Mouse (Mus musculus): ENCODE measurements around the gene Agpat4.

The Agpat4 gene

GRCm38 (mm10) chr17:12175626-12176025 lies 57.1 kb downstream of the Agpat4 start:
- no peak for DNase-seq (ENCODE audit: low read depth, low spot score)
- Histone ChIP-seq H3K27me3 (ENCODE audit: control insufficient read depth, insufficient read depth, low read length, poor library complexity, severe bottlenecking) (no peaks in the 10 kb centered on the region), H3K36me3 (ENCODE audit: control insufficient read depth, insufficient read depth, low read length, poor library complexity, severe bottlenecking) (no peaks in the 10 kb centered on the region)

DNA sequence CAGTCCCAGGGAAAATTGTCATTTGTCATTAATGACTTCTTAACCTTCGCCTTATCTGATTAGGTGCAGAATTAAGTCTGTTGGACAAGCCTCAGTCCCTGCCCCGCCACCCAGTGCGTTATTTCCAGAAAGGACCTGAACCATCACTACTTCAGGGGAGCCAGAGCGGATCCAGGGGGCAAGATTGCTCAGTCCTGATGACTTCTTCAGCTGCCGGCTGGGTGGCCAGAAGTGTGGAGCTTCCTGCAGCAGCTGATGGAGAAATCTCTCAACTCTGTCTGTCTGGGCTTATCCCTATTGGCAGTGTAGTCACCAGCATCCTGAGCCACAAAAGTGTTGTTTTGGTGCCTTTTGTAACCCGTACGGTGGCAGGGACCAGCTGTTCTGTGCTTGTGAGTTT lies 60.8 kb downstream of the Agpat4 start:
- Histone ChIP-seq H3K36me3 (ENCODE audit: control insufficient read depth, insufficient read depth, low read length, poor library complexity, severe bottlenecking) (no peaks in the 10 kb centered on the region), H3K27me3 (ENCODE audit: control insufficient read depth, insufficient read depth, low read length, poor library complexity, severe bottlenecking) (no peaks in the 10 kb centered on the region)
- no peak for DNase-seq (ENCODE audit: low read depth, low spot score)

GRCm38 (mm10) chr17:12179766-12180165 lies 61.3 kb downstream of the Agpat4 start:
- Histone ChIP-seq H3K36me3 (ENCODE audit: control insufficient read depth, insufficient read depth, low read length, poor library complexity, severe bottlenecking) (no peaks in the 10 kb centered on the region), H3K27me3 (ENCODE audit: control insufficient read depth, insufficient read depth, low read length, poor library complexity, severe bottlenecking) (no peaks in the 10 kb centered on the region)
- no peak for DNase-seq (ENCODE audit: low read depth, low spot score)

DNA sequence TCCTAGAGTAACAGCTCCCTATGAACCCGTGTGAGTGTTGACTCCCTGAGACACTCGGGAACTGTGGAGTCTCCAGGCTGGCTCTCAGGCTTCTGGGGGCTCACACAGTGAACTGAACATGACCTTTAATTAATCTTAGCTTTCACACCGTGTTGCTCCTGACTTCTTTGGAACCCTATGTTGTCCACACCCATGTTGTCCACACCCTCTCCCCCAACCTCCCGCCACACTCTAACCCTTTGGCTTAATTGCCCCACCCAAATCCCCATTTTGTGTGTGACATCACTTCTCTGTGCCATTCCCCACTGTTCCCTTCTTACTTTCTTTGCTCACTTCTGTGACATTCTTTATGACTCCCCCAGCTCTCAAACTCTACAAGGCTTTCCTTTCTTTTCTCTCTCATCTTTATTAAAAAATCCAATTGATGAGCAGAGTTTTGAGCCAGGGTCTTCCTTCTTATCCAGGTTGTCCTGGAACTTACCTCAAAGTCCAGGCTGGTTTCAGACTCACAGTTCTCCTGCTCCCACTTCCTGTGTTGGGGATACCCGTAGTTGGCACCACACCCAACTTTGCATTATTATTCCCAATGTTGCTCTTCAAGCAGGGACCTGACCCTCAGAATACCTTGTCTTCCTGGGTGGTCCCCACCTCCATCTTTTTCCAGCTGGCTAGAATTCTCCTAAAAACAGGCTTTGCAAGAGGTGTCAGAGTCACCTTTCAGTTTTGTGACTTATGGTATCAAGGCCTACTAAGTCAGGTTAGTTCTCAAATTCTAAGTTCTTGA lies 64.4 kb downstream of the Agpat4 start:
- Histone ChIP-seq H3K27me3 (ENCODE audit: control insufficient read depth, insufficient read depth, low read length, poor library complexity, severe bottlenecking) (no peaks in the 10 kb centered on the region), H3K36me3 (ENCODE audit: control insufficient read depth, insufficient read depth, low read length, poor library complexity, severe bottlenecking) (no peaks in the 10 kb centered on the region)
- DNase-seq (ENCODE audit: low read depth, low spot score): no peak

DNA sequence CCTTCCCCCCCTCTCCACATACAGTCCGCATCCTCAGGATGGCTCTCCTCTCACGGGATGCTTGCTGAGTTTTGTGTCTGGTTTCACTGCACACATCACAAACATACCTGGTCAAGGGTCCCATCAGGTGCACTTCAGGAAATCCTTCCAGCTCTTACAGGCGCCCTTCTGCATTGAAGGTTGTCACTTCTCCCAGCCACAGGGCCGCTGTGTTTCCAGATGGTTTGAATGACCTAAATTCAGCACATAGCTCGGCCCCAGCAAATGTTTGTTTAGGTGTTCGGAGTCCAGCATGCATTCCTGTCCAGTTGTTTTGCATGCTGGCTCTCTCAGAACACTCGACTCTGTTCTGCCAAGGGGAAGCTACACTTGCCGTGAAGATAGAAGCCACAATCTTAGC lies 65.8 kb downstream of the Agpat4 start:
- no peak for DNase-seq (ENCODE audit: low read depth, low spot score)
- Histone ChIP-seq H3K36me3 (ENCODE audit: control insufficient read depth, insufficient read depth, low read length, poor library complexity, severe bottlenecking) (no peaks in the 10 kb centered on the region), H3K27me3 (ENCODE audit: control insufficient read depth, insufficient read depth, low read length, poor library complexity, severe bottlenecking) (no peaks in the 10 kb centered on the region)

GRCm38 (mm10) chr17:12185855-12186254 lies 67.4 kb downstream of the Agpat4 start:
- DNase-seq (ENCODE audit: low read depth, low spot score): no peak
- H3K36me3 ChIP-seq (ENCODE audit: control insufficient read depth, insufficient read depth, low read length, poor library complexity, severe bottlenecking): no peaks in the 10 kb centered on the region

GRCm38 (mm10) chr17:12186341-12186740 lies 67.8 kb downstream of the Agpat4 start:
- no peak for DNase-seq (ENCODE audit: low read depth, low spot score)
- H3K36me3 ChIP-seq (ENCODE audit: control insufficient read depth, insufficient read depth, low read length, poor library complexity, severe bottlenecking): no peaks in the 10 kb centered on the region
- no peaks in the 10 kb centered on the region for H3K27me3 ChIP-seq (ENCODE audit: control insufficient read depth, insufficient read depth, low read length, poor library complexity, severe bottlenecking)

More at GRCm38 (mm10) chr17:12185855-12186254, 67.4 kb downstream of the Agpat4 start:
- no peaks in the 10 kb centered on the region for H3K27me3 ChIP-seq (ENCODE audit: control insufficient read depth, insufficient read depth, low read length, poor library complexity, severe bottlenecking)

- no peaks in the 10 kb centered on the region for H3K36me3 ChIP-seq (ENCODE audit: control insufficient read depth, insufficient read depth, low read length, poor library complexity, severe bottlenecking)
- no peaks in the 10 kb centered on the region for H3K27me3 ChIP-seq (ENCODE audit: control insufficient read depth, insufficient read depth, low read length, poor library complexity, severe bottlenecking)
- no peak for DNase-seq (ENCODE audit: low read depth, low spot score)
These were observed 69.3 kb downstream of the Agpat4 start for GRCm38 (mm10) chr17:12187782-12188181.

DNA sequence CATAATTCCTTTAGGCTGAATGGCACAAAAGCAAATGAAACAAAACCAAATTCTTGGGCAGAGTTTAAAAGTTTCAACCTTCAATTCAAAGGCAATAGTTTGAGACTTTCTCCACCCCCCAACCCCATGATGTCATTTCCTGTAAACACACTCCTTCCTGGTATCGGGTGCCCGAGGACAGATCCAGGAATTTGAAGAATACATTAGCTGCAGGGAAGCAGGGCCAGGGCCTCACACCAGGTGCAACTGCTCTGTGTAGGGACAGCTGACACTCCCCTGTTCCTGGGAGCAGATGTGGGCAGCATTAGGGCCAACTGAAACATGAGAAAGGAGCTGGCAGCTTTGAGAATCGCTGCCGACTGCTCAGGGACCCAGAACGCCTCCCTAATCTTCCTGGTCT lies 76.6 kb downstream of the Agpat4 start:
- no peaks in the 10 kb centered on the region for H3K27me3 ChIP-seq (ENCODE audit: control insufficient read depth, insufficient read depth, low read length, poor library complexity, severe bottlenecking)
- H3K36me3 ChIP-seq (ENCODE audit: control insufficient read depth, insufficient read depth, low read length, poor library complexity, severe bottlenecking): no peaks in the 10 kb centered on the region
- no peak for DNase-seq (ENCODE audit: low read depth, low spot score)

DNA sequence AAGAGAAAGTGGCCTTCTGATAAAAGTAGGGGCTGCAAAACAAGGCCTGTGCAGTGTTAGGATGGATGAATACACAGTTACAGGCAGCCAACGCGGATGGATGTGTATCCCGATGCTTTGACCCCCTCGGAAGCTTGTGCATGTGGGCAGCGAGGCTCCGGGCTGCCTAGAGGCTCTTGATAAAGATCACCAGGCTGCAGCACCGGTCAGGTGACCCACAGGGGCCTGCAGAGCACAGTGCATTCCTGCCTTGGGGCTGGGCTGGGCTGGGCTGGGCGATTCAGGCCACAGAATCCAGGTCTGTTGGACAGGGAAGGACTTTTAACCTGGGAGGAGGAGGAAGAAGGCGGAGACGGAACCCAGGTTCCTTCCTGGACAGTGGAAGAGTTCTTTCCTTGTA lies 77.1 kb downstream of the Agpat4 start:
- no peak for DNase-seq (ENCODE audit: low read depth, low spot score)
- Histone ChIP-seq H3K27me3 (ENCODE audit: control insufficient read depth, insufficient read depth, low read length, poor library complexity, severe bottlenecking) (no peaks in the 10 kb centered on the region), H3K36me3 (ENCODE audit: control insufficient read depth, insufficient read depth, low read length, poor library complexity, severe bottlenecking) (no peaks in the 10 kb centered on the region)

- Histone ChIP-seq H3K36me3 (ENCODE audit: control insufficient read depth, insufficient read depth, low read length, poor library complexity, severe bottlenecking) (no peaks in the 10 kb centered on the region), H3K27me3 (ENCODE audit: control insufficient read depth, insufficient read depth, low read length, poor library complexity, severe bottlenecking) (no peaks in the 10 kb centered on the region)
- DNase-seq (ENCODE audit: low read depth, low spot score): no peak
These were observed 81.4 kb downstream of the Agpat4 start for GRCm38 (mm10) chr17:12199933-12200332.

GRCm38 (mm10) chr17:12201086-12201485 lies 82.6 kb downstream of the Agpat4 start:
- no peaks in the 10 kb centered on the region for H3K27me3 ChIP-seq (ENCODE audit: control insufficient read depth, insufficient read depth, low read length, poor library complexity, severe bottlenecking)
- no peak for DNase-seq (ENCODE audit: low read depth, low spot score)
- H3K36me3 ChIP-seq (ENCODE audit: control insufficient read depth, insufficient read depth, low read length, poor library complexity, severe bottlenecking): no peaks in the 10 kb centered on the region

- DNase-seq (ENCODE audit: low read depth, low spot score): no peak
- Histone ChIP-seq H3K27me3 (ENCODE audit: control insufficient read depth, insufficient read depth, low read length, poor library complexity, severe bottlenecking) (no peaks in the 10 kb centered on the region), H3K36me3 (ENCODE audit: control insufficient read depth, insufficient read depth, low read length, poor library complexity, severe bottlenecking) (no peaks in the 10 kb centered on the region)
These were observed 85.0 kb downstream of the Agpat4 start for GRCm38 (mm10) chr17:12203414-12203897.

- Histone ChIP-seq H3K27me3 (ENCODE audit: control insufficient read depth, insufficient read depth, low read length, poor library complexity, severe bottlenecking) (no peaks in the 10 kb centered on the region), H3K36me3 (ENCODE audit: control insufficient read depth, insufficient read depth, low read length, poor library complexity, severe bottlenecking) (no peaks in the 10 kb centered on the region)
- no peak for DNase-seq (ENCODE audit: low read depth, low spot score)
These were observed 85.7 kb downstream of the Agpat4 start for GRCm38 (mm10) chr17:12204246-12204645.

DNA sequence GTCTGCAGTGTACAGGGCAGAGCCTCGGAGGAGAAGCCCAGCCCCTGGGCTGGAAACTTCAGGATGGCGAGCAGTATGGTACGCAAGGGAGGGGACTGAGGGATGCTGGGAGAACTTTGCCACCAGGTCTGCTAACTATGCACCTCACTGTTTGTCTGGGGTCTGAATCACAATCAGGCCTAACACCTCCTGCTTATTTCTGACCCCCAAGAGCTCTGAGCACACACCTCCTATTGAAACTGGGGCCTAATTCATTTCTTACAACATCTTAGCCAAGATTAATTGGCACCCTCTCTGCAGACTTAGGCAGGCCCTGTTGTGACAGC lies 86.1 kb downstream of the Agpat4 start:
- Histone ChIP-seq H3K27me3 (ENCODE audit: control insufficient read depth, insufficient read depth, low read length, poor library complexity, severe bottlenecking) (no peaks in the 10 kb centered on the region), H3K36me3 (ENCODE audit: control insufficient read depth, insufficient read depth, low read length, poor library complexity, severe bottlenecking) (no peaks in the 10 kb centered on the region)
- DNase-seq (ENCODE audit: low read depth, low spot score): no peak

Data from splenic B cell, adult 2 months (primary cell).